Mouse (Mus musculus) liver, embryonic 11.5 days (tissue): ENCODE results near the gene Nrg3. TPM values are rescaled to one million over a fixed set of nuclear protein-coding genes. Genes with fewer than 3 reads are reported as not detected.

Source experiments
- microRNA-seq: library from miRNA; unstranded; fragments of <30 nt; microRNA quantifications from one replicate; pipeline ENCODE4, GENCODE M21; 2017; ENCODE audit warnings: borderline number of aligned reads
- polyA plus RNA-seq: library from polyadenylated mRNA; unstranded; fragments of >200 nt; fragmentation: Nextera tagmentation; extraction: Ambion mirVana; gene quantifications from 2 replicates; pipeline ENCODE4 v1.2.1, GENCODE M21; 2014

Nrg3 gene
- polyA plus RNA-seq, 1 experiment from 2014 or later = 0.16 TPM

Small RNA genes lying within 50 kb of the gene (microRNA-seq; reads per million reads assigned to microRNA genes)
- not detected for gene Gm27332
